Mouse (Mus musculus) spleen, embryonic (tissue): Measurements from ENCODE around the gene Hist1h2bb.

Experiments
- CTCF ChIA-PET: fragments of 350-600 bp; sonication (Branson Sonifier 250); formaldehyde crosslinking; loops from one replicate; lab custom pipeline; 2022; lab: Charles Lee

Hist1h2bb gene

DNA sequence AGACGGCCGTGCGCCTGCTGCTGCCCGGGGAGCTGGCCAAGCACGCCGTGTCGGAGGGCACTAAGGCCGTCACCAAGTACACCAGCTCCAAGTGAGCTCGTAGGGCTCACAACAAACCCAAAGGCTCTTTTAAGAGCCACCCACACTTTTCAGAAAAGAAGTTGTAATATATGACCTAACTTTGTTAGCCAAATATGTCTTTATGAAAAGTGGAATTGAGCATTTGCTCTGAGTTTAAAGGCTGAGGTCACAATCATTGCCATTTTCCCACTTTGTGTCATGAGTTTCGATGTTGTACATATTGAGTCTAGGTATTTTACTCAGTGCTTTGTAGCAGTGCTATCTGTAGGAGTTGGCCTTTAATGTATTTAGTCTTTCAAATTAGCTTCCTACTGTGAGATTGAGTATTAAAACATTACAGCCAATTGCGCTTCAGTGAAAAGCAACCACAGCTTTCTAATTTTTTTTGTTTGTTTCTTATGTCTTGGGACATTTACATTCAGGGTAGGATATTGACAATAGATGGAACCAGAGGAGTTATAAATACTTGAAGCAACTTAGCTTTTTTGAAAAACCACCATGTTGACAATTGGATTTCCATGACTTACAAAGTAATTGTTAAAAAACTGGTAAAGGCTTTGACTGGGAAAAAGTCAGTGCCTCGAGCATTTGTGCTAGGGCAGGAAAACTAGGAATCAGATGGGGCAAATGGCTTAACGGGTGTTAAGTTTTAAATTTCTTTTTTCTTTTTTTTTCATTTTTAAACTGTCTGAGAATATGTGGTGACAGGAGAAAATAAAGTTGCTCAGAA lies 752 bp downstream of the Hist1h2bb start:
- CTCF ChIA-PET, result no interaction called here

DNA sequence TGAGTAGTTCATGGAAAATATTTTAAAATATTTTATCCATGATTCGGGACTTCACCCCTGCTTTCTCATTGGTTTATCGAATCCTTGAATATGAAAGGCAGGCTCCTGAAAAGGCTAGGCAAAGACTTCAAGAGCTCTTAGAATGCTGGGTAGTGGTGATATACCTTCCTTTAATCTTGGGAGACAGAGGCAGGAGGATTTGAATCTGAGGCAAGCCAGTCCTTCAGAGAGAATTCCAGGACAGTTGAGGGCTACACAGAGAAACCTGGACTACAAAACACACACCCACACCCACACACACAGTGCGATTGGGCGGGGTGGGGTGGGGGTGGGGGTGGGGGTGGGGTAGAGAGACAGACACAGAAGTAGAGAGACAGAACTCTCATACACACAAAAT lies 1.4 kb downstream of the Hist1h2bb start:
- CTCF ChIA-PET, result no interaction called here

DNA sequence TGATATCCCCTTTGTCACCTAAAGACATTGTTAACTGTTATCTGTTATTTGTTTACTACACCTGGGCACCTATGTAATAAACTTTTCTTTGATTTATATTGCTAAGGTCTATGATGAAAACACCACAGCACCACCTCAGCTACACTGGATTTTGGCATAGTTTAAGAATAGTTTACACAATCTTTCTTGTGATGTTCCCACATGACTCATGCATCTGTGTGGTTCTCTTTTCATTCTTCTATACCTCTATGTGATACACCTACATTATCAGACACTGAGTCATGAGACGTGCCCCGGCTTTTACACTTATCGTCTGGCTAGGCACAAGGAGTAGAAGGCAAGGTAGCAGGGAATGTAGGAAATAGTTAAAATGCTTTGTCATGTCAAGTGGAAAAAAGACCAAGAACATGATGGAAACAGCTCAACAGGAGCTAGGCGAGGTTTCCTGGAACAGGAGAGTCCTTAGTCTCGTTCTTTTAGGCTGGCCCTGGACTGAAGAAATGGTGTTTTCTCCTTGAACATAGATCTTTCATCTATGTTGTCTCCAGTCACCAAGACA lies 3.1 kb downstream of the Hist1h2bb start:
- CTCF ChIA-PET, result interaction anchor here (0.6 kb wide), 1 partner anchor 260 kb away, joined by 3 read pairs; no protein-coding TSS in a partner anchor

DNA sequence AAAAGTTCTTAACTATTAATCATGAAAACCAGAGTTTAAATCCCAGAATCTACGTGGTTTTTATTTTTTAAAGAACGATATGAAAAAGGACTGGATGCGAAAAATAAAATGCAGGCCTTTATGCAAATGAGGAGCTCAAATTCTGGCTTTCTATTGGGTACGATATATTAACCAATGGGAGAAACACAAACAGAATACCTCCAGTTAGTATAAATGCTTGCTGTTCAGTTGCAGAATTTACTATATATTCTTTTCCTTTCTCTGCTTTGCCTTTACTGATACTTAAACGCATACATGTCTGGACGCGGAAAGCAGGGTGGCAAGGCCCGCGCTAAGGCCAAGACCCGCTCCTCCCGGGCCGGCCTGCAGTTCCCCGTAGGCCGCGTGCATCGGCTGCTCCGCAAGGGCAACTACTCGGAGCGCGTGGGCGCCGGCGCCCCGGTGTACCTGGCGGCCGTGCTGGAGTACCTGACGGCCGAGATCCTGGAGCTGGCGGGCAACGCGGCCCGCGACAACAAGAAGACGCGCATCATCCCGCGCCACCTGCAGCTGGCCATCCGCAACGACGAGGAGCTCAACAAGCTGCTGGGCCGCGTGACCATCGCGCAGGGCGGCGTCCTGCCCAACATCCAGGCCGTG lies 4.4 kb downstream of the Hist1h2bb start, which contains the start of gene Hist1h2ab:
Hist1h2ab (plus strand) TSS at position 288 of the 639 bp plus-strand sequence.
- CTCF ChIA-PET, result interaction anchor here (0.8 to 1.1 kb wide), 3 partner anchors 8 to 12 kb away, joined by 3 to 5 read pairs (median 4); partner anchors contain the start of gene Hist1h3a

DNA sequence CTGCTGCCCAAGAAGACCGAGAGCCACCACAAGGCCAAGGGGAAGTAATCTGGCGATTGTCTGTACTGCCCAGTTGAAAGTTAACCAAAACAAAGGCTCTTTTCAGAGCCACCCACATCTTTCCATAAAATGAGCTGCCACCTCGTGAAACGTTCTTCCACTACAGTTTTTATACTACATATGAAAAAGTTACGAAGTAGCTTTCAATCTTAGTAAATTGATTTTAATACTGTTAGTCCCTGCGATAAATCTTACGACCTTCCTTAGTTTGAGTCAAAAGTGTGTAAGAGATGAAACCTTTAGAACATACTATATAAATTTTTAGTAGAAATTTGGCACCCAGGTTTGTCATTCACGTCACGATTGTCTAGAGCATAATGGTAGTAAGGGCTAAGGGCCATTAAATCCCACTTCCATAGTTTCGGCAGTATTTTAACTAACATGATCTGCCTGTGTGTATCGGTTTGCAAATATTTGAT lies 5.0 kb downstream of the Hist1h2bb start:
- CTCF ChIA-PET, result interaction anchor here (0.5 to 1.0 kb wide), 2 partner anchors 9 to 133 kb away, joined by 3 read pairs; no protein-coding TSS in a partner anchor

DNA sequence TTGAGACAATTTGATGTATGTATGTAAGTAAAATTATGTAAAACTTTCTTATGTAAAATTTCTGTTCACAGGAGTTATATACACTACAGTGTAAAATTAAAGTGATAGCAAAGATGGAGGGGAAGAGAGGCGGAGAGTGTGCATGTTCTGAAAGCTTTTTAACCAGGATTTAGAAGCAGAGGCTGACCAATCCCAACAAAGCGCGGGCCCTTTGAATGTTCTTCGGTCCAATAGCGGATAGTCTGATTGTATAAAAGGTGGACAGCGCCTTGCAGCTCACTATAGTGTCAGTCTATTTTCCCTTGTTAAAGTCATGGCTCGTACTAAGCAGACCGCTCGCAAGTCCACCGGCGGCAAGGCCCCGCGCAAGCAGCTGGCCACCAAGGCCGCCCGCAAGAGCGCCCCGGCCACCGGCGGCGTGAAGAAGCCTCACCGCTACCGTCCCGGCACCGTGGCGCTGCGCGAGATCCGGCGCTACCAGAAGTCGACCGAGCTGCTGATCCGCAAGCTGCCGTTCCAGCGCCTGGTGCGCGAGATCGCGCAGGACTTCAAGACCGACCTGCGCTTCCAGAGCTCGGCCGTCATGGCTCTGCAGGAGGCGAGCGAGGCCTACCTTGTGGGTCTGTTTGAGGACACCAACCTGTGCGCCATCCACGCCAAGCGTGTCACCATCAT lies 5.7 kb downstream of the Hist1h2bb start, which contains the start of gene Hist1h3b:
Hist1h3b (plus strand) TSS at position 201 of the 675 bp plus-strand sequence.
- CTCF ChIA-PET, result interaction anchor here (0.5 to 1.0 kb wide), 2 partner anchors 9 to 132 kb away, joined by 3 read pairs; no protein-coding TSS in a partner anchor

DNA sequence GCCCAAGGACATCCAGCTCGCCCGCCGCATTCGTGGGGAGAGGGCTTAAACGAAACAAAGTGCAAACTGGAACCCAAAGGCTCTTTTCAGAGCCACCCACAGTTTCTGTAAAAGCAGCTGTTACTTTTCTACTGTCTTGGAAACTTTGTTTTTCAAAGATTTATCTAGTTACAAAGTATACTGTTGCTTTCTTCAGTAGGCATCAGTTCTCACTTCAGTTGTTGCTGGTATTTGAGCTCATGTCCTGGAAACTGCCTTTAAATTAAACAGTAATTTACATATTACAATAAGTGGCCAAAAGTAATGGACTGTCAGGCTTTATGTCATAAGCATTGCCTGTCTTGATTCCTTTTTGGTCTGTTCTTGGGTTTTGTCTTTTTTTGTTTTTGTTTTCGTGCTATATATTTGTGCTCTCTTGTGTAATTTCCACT lies 6.2 kb downstream of the Hist1h2bb start:
- CTCF ChIA-PET, result no interaction called here

DNA sequence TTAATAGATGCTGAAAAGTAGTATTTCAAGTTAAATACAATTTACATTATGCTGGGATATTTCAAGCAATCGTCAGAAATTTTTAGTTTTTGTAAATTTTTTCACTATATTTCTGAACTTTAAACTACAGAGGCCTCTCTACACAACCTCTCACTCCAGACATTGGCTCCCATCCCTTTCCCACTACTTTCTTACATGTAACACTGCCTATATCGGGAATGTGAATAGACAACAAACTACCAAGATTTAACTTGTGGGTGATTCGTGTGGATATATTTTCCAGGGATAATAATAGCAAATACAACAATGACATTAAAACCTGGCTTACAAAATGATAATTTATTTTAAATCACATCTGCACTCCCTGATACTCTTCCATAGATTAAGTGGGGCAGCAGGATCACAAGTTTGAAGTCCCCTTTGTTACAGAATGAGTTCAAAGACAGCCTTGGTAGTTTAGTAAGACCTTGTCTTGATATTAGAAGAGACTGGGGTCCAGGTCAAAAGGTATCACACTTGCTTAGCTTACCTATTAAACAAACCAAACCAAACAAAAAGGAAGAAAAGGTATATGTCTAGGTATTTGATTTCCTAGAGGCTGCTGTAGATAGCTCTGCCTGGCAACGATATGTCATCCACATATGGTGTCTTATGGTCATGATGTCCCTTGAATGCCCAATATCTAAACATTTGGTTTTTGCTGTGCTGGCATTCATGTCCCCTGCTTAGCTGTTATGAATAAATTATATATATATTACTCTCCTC lies 7.0 kb downstream of the Hist1h2bb start:
- CTCF ChIA-PET, result no interaction called here

DNA sequence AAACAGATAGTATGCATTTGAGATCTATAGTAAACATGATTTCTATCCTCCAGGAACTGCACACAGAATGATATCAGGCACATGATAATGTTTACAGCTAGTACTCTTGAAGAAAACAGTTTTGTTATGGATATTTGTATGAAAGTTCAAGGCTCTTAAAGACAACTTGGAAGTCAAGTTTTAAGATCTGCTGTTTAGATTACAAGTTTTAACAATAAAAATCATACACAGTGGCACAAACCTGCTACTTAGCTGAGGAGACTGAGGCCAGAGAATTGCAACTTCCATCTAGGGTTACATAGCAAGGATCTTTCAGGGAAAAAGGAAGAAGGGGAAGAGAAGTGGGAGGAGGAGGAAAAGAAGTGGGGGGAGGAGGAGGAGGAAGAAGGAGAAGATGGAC lies 8.5 kb downstream of the Hist1h2bb start:
- CTCF ChIA-PET, result no interaction called here

DNA sequence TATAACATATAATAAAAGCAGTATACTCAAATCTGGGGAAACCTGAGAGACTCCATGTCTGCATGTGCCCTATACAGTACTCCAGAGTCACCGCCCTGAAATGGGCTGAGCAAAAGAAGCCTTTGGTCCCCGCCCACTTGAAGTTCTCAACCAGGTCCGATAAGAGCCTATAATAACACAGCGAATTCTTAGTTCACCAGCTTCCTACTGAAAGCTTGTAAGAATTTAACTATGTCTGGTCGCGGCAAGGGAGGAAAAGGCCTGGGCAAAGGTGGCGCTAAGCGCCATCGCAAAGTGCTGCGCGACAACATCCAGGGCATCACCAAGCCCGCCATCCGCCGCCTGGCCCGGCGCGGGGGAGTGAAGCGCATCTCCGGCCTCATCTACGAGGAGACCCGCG lies 10.3 kb downstream of the Hist1h2bb start, which contains the start of gene Hist1h4b:
Hist1h4b (plus strand) TSS at position 224 of the 400 bp plus-strand sequence.
- CTCF ChIA-PET, result interaction anchor here (1.4 kb wide), 1 partner anchor 8 kb away, joined by 3 read pairs; no protein-coding TSS in a partner anchor

DNA sequence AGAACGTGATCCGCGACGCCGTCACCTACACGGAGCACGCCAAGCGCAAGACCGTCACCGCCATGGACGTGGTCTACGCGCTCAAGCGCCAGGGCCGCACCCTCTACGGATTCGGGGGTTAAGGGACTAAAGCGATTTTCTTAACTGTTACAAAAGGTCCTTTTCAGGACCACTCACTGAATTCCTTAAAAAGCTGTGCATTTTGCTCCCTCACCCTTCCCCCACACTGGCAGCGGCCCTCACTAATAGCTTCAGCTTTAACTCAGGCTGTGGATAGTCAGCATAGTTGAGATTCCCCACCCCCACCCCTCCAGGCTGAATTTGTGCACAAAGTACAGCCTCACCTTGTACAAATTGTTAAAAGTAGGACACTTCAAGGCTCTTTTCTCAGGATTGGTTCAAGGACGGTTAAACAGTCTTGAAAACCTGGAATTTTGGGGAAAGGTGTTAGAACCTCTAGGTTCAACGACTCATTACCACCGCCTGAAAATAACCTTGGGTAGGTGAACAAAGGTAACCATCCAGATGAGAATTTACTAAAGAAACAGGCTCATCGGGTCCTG lies 10.8 kb downstream of the Hist1h2bb start:
- CTCF ChIA-PET, result interaction anchor here (0.6 to 1.4 kb wide), 2 partner anchors 9 to 882 kb away, joined by 3 to 5 read pairs; no protein-coding TSS in a partner anchor

DNA sequence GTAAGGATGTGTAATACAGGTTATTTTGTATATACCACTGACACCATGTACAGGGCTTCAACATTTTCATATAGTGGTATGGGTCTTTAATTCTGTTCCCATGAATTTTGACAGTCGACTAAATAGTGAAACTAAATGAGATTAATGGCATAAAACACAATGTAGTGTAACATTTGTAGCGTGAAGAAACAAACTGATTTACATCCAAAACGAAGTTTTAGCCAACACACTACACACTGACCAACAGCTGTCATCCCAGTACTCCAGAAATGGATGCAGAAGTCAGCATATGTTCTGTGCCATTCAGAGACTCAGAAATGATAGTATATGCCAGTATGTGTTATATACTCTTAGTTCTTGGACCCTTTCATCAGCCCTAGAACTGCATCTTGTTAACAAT lies 11.4 kb downstream of the Hist1h2bb start:
- CTCF ChIA-PET, result interaction anchor here (0.6 to 1.4 kb wide), 2 partner anchors 9 to 881 kb away, joined by 3 to 5 read pairs; no protein-coding TSS in a partner anchor

DNA sequence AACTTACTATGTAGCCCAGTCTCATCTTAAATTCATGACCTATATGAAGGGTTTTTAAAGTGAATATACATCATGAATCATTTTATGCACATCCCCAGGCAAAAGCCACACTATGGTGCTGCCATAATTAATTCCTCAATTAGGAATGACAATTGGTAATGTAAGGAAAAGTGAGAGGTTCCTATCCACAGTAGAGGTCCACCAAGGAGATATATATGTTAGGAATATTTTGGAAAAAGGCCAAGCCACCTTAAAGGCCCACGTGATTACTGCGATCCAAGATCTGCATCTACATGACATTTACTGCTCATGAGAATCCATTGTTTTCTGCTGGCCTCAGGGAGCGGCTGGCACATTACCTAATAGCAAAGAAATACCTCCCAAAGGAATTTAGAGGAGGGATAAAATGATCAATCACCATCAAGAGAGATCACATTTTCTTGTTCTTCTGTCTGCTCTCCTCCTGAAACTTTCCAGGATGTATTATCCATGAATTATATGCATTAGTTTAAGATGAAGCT lies 12.8 kb downstream of the Hist1h2bb start:
- CTCF ChIA-PET, result interaction anchor here (1.6 kb wide), 1 partner anchor 9 kb away, joined by 5 read pairs; the partner anchor contains the start of gene Hist1h2ab

DNA sequence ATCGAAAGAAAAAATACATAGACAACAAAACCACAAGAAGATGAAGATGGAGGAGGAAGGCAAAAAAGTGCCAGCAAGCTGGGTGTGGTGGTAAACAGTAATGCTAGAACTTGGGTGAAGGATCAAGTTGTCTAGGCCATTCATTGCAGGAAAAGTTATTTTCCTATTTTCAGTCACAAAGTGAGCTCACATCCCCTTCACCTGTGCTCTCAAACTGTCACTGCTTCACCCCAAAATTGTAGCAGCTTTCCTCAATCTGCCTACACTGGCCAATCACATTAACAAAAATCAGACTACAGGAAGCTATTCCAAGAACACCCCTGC lies 13.3 kb downstream of the Hist1h2bb start:
- CTCF ChIA-PET, result interaction anchor here (1.6 kb wide), 1 partner anchor 9 kb away, joined by 5 read pairs; the partner anchor contains the start of gene Hist1h2ab

DNA sequence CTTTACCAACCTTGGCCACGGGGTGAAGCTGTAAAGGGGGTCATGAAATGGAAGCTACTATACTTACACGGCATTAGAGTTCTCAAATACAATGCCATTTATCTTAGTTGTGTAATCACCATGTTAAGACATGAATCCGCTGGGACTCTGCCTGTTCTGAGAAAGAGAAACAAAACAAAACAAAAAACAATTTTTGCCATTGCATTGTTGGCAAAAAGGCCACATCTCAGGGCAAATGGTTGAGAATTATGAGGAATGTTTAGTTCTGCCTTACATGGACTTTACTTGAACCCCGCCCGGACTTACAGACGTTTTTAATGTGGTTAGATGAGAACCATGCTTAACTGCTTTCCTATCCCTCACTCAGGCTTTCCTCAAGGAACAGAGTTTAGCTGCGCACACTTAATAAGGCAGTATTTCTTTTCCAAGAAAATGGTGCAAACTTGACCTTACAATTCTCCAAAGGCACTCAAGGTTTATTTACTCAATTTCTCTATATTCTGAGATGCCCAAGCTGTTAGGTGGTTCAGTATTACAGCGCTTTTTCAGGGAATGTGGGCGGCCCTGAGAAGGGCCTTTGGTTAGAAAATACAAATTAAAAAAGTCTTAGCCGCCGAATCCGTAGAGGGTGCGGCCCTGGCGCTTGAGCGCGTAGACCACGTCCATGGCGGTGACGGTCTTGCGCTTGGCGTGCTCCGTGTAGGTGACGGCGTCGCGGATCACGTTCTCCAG lies 13.9 kb downstream of the Hist1h2bb start:
- CTCF ChIA-PET, result interaction anchor here (1.6 kb wide), 1 partner anchor 10 kb away, joined by 5 read pairs; the partner anchor contains the start of gene Hist1h2ab

DNA sequence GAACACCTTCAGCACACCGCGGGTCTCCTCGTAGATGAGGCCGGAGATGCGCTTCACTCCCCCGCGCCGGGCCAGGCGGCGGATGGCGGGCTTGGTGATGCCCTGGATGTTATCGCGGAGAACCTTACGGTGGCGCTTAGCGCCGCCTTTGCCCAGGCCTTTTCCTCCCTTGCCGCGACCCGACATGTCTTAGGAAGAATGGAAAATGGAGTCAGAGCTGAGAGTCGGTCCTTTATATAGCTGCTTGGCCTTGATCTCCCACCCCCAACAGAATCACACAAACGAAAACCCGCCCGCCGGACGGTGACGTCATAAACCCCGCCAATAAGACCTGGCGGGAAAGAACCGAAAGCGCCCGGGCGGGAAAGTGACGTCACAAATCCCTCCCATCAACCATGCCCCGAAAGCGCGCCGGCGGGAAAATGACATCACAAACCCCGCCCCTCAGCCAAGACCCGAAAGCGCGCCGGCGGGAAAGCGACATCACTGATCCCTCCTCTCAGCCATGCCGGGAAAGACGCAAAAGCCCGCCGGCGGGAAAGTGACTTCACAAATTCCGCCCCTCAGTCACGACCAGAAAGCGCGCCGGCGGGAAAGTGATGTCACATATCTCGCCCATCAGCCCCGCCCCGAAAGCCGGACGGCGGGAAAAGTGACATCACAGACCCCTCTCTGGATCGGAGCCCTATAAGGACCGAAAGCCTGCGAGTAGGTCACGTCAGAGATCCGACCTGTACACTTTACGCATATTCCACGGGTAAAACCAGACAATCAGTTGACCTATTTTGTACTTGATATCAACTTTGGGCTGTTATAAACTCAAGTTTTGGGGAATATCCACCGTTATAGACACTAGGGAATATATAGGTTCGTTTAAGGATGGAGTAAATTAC lies 14.7 kb downstream of the Hist1h2bb start, which contains the start of gene Hist1h4a:
Hist1h4a (minus strand) TSS at position 259 of the 893 bp plus-strand sequence.
- CTCF ChIA-PET, result no interaction called here
